Mouse (Mus musculus) left cerebral cortex, postnatal 4 days (tissue): ENCODE data around the gene Vipr2. TPM values are rescaled to one million over a fixed set of nuclear protein-coding genes. Genes with fewer than 3 reads are reported as not detected.

Source experiments
- DNase-seq: peaks from one replicate; pipeline ENCODE4 v3.0.0-alpha.2; 2022
- intact Hi-C: fragments of 180-260 bp; cut with DNase I; formaldehyde crosslinking; loops from one replicate; pipeline ENCODE4 v1.15.1; 2025
- microRNA-seq: library from miRNA; unstranded; fragments of <30 nt; microRNA quantifications from one replicate; pipeline ENCODE4 v1.2.0, GENCODE M21; 2022
- total RNA-seq, 2 experiments: library from RNA; stranded (reverse); gene quantifications; 2 replicates each; pipeline ENCODE4 v1.2.3; 2021

Vipr2 gene
- total RNA-seq, 2 experiments from 2014 or later: 2.3 to 2.8 TPM

DNA sequence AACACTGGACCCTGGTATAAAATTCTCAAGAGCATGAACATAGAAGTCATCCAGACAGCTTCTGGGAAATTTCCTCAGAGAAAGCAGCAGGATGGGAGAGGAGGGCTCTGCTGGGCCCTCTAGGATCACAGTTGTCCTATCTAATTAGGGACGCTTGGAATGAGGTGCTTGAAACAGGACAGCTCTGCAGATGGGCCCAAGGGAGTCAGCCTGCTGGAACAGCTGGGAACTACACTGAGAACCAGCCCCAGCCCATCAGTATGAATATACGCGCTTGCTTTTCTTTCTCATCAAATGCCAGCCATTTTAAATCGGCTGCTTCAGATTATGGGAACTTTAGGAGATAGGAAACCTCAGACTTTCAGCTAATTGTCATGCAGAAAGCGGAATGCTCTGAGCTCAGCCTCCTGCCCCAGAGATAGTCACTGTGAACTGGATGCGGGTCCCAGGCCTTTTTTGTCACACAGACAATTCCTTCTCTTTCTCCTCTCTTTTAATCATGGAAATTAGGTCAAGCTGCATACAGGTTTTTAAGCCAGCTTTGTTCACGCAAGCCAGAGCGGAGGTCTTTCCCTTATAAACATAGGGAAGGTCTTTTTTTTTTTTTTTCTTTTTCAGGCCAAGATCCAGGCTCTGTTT lies 69.6 kb downstream of the Vipr2 start:
- intact Hi-C loops: no loop called here
- DNase-seq: peak; percentile 14

DNA sequence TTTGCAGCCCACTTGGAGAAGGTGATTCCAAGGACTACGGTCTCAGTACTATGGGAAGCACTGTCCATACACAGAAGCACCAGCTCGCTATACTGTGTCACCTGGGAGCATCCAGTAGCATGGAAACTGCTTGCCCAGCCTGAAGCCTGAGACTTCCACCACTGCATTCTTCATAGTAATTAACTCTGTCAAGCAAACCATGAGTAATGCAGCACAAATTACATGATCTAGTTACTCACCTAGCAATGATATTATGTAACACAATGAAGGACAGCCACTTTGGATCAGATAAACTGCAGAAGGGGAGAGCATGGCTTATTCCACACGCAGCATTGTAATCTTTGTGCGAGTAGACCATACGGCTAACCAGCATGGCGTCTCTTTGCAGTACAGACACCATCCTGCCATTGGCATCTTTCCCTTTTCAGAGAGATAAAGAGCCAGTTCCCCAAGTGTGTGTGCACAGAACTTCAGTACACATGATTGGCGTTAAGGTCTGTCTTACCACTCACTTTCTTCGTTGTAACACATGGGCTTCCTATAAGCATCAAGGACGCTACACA lies 75.4 kb downstream of the Vipr2 start:
- DNase-seq: no peak
- intact Hi-C loops: no loop called here

DNA sequence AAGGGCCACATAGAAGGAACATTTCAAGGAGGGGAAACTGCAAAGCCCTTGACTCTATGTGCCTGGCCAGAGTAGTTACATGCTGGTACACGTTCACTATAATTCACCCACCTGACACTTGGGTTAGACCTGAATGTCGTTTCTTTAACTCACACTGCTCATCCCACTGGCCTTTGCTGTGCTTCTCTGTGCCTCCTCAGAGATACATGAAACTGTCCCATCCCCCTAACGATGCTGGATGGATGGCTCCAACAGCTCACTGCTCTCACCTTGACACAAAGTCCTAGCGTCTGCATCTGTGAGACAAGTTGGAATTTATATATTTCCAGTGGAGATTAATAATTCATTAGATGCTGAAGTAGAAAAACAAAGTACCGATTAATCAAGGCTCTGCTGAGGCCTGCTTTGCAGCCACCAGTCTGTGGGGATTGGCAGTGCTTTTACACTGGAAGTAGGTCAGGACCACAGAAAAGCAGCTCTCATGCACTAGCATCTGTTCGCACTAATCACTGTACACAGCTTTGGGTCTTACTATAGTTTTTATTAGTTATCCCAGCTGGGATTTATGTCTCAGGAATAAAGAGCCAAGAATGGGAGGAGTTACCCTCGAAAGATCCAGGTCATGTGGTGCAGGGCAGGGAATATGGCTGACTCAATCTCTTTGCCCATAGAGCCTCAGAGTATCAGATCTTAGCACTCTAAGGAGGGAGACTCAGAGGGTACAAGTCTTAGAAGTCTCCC lies 79.4 kb downstream of the Vipr2 start:
- DNase-seq: no peak
- intact Hi-C loops: no loop called here

DNA sequence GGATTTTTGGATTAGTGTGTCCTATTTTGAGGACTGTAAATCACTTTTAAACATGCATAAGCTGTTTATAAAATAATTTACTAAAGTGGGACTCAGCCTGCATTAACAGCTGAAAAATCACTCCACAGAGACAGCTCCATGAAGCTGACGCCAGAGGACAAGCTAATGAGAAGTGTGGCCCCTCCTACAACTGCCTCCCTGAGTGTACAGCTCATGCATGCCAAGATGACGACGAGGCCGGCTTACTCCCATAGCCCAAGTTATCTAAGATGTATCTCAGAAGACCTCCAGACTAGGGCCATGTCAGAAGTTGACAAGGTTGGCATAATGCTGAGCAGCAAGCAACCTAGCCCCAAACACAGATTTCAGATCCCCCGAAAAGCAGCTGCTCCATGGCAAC lies 81.7 kb downstream of the Vipr2 start:
- intact Hi-C loops: no loop called here
- no peak for DNase-seq

DNA sequence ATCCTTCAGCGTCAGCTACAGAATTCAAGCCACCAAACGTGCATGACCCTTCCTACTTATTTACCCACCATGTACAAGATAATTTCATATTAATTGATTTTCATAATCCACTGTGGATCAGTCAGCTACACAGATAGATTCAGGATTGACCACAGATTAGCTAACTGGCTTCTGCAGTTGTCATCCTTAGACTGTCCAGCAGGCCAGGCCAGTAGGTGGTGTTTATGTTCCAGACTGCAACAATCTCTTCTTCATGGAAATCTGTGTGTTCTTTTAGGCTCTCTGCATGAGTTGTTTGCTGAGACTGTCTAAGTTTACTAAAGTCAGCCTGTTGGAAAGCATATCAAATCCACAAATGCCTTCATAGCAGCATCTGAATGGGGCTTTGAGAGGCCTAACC lies 82.2 kb downstream of the Vipr2 start:
- no peak for DNase-seq
- intact Hi-C loops: no loop called here

DNA sequence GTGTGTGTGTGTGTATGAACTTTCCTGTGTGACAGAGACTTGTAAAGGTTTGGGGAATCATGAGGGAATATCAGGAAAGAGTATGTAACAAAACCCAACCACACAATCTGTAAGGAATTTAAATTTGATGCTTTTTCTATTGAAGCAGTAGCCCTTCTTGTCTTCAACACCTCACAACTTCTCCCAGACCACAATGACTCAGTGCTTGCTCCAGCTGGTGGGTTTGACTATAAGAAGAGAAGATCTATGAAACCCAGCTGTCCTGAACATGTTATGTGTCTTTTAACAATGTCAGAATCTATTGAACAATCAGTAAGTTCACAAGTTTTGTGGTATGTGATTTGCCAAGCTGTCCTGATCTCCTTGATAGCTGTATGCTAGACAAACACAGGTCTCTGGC lies 87.8 kb downstream of the Vipr2 start:
- intact Hi-C loops: no loop called here
- DNase-seq: no peak

DNA sequence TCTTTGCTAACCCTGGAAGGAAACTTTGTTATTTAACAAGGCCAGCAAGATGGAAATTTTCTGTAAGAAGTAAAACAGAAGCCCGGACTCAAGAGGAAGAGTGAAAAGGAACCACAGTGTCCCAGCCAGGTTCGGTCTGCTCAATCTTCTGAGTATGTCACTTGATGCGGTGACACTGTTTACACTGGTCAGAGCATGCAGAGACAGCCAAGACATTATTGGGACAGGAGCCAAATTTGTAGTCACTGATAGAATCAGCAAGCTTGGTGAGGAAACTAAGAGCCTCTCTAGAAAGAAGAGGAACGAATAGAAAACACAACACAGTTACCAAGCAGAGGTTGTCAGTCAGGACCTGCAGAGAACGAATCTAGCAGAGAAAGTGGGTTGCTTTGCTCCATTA lies 92.1 kb downstream of the Vipr2 start:
- no peak for DNase-seq
- intact Hi-C loops: no loop called here

DNA sequence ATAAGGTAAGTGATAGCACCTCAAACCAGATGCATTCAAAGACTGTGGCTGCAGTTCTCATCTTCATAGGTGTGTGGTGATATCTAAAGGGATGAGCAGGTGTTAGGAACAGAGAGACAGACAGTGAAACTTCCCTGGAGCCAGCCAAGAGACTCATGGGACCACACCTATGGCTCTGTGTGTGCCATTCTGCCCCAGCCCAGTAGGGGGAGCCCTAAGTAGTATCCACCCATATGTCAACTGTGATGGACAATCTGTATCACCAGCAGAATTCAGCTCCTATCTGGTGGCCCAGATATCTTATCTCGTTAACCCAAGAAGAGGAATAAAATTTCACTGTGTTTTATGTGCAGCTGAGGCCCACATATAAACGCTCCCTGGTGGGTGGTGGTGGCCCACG lies 99.4 kb downstream of the Vipr2 start:
- intact Hi-C loops: no loop called here
- DNase-seq: no peak

DNA sequence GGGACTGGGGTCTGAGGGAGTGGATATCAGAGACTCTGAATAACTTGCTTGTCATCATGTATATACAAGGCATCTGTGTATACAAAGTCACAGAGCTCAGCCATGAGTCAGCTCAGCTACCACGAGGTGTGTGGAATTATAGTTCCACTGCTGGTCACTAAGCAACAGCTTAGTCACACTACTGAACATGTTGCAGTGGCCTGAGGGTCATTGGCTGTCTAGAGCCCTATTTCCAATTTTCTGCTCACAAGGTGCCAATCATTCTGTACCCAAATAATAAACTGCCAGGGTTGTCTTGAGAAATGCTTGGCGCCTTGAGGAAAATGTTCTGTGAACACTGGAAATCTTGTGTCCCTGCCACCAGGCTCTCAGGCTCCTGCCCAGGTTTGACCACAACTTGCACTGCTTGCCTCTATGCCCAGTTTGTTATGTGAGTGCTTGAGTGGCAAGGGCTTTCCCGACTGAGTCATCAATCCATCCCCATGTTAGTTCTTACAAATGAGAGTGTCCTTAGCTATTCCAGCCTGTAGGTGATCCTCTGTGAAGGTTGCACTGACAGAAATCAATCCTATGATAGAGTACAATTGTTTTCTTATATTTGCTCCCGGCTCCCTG lies 104.0 kb downstream of the Vipr2 start:
- no peak for DNase-seq
- intact Hi-C loops: no loop called here

DNA sequence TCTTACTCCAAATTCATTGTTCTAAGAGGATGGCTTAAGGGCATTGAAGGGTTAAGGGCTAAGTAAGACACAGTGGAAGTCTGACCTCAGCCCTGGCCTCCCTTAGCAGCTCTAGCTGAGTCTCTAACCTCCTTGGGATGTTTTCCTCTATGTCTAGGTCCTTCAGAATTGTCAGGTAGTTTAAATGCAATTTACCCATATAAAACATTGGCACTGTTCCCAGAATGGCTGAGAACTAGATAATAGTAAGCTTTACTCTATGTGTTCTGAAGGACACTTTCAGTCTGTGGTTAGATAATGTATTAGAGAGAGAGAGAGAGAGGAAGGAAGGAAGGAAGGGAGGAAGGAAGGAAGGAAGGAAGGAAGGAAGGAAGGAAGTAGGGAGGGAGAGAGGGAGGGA lies 104.8 kb downstream of the Vipr2 start:
- intact Hi-C loops: no loop called here
- no peak for DNase-seq

DNA sequence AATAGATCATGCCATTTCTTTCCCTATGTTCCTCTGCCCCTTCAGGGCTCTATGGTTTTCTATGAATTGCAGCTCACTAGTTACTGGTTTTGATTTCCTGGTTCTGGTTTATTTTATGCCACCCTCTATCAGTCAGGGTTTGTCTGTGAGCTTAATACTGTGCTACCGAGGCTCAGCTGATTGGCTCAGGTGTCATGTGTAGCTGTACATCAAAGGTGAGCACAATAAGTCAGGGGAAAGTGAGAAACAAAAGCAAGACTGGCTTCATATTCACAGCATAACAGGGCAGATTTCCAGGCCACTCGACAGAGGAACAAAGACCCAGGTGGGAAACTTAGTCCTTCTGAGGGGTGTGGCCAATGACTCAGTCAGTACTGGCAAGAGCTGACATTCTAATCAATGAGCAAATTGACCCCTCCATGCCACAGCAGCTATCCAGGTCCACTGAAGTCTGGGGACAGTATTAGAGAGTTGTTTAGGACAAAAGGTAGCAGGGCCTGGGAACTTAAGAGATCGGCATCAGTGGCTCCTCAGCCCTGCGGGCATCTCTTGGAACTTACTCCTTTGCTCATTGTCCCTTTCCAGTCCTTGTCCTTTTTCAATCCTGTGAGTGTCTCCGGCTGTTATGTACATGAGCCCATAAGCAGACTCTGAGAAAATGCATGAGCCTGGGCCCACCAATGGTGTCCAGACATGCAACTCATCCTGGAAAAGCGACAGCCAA lies 105.8 kb downstream of the Vipr2 start:
- no peak for DNase-seq
- intact Hi-C loops: no loop called here

DNA sequence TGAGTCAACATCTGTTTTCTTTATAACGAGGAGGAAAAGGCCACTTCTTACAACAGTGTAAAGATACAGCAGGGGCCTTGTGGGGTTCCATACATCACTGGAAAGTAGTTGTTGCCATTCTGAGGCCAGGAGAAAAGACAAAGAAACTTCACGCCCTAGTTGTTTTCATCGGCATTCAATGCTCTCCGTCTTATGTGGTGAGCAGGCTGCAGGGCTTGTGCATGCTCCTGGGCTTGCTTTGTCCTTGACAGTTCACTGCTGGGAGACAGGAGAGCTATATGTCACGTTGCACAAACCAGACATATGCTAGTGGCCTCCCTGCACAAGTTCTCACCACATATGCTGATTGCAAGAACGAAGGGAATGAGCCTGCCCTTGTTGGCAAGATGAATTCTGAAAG lies 116.4 kb downstream of the Vipr2 start:
- DNase-seq: no peak
- intact Hi-C loops: no loop called here

DNA sequence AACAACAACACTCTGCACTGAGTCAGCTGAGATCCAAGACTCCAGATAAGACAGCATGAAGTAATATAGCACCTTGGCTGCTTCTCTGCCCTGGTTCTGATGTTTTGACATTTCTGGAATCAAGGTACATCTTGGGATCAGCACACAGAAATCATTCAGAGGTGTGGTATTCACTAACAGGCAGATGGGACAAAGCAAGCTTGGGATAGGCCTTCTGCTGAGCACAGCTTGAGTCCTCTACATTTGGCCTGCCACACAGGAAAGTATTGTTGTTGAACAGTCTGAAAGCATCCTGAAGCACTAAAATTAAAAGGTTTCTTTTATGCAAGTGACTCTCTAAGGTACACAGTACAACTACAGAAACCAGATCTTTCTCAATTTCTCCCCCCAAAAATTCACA lies 117.1 kb downstream of the Vipr2 start:
- intact Hi-C loops: no loop called here

More for the DNA sequence above, 117.1 kb downstream of the Vipr2 start:
- no peak for DNase-seq

Small RNAs within 50 kb of the gene (microRNA-seq; reads per million reads assigned to microRNA genes)
- gene Gm44372: not detected

Other genes starting within 250 kb of the Vipr2 start
- 10 to 100 TPM; 44.9 to 47.7 TPM for gene Zfp386, start 30.0 kb upstream of the Vipr2 start, total RNA-seq
- gene Wdr60, start 185.3 kb downstream of the Vipr2 start, total RNA-seq: 10 to 100 TPM; 16.6 to 19.4 TPM
- gene Gm11027, start 197.7 kb downstream of the Vipr2 start, total RNA-seq: not detected
- 10 to 100 TPM; 52.5 to 72.2 TPM for gene Esyt2, start 203.5 kb downstream of the Vipr2 start, total RNA-seq